8 mouse cellular contexts compared by ENCODE assay signal in the genomic region with DNA sequence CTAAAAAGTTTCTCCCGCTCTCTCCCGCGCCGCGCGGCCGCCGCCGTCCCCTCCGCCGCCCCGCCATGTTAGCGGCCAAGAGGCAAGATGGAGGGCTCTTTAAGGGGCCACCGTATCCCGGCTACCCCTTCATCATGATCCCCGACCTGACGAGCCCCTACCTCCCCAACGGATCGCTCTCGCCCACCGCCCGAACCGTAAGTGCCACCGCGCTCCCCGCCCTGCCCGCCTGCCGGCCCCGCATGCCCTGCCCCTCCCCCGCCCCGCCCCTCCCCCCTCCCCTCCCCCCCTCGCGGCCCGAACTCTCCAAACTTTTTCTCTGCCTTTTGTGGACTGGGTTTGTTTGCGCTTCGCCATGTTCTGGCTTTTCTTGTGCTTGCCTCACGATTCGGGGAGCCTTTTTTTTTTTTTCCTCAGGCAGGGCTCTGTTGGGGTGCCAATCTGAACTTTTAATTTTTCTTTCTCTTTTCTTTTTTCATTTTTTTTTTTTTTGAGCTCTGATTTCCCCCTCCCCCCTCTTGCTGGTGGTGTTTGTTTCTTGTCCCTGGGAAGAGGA. TPM values are rescaled to one million over a fixed set of nuclear protein-coding genes. Genes with fewer than 3 reads are reported as not detected.
A peak's percentile ranks its signal among the peaks of the same experiment; 100 is the strongest.
DNase-seq lines count a peak whose midpoint lies in the region; ATAC-seq and TF ChIP-seq lines count a peak whose summit lies in the region.

No protein-coding gene starts in this region.

- H3K36me3 ChIP-seq in forebrain, embryonic 12.5 days (replicated peaks): no peaks in the 10 kb centered on the region
- H3K36me3 ChIP-seq in hindbrain, embryonic 12.5 days: no peaks in the 10 kb centered on the region
- no peaks in the 10 kb centered on the region for H3K36me3 ChIP-seq in myocyte (ENCODE audit: control insufficient read depth, insufficient read depth)

- peak overlapping the region; percentile 86 for H3K9ac ChIP-seq in forebrain, embryonic 12.5 days
- H3K9ac ChIP-seq in hindbrain, embryonic 12.5 days: peak overlapping the region; percentile 89

- 0% methylated on average over 28 of the region's 38 CpGs for WGBS in forebrain, embryonic 12.5 days
- 1% methylated on average over 33 of the region's 38 CpGs for WGBS in hindbrain, embryonic 12.5 days

- peaks cover 5% of the 10 kb centered on the region; the same call in 1 of the 2 replicates for H3K27me3 ChIP-seq in forebrain, embryonic 12.5 days
- H3K27me3 ChIP-seq in hindbrain, embryonic 12.5 days: peaks cover 5% of the 10 kb centered on the region
- no peaks in the 10 kb centered on the region for H3K27me3 ChIP-seq in myocyte (ENCODE audit: control insufficient read depth, insufficient read depth, insufficient read length)

- peak; percentile 75 for TF ChIP-seq POLR2A in myocyte (IDR thresholded peaks at IDR 0.05; ENCODE audit: insufficient read length, low read depth)

- peak overlapping the region; percentile 97 for H3K27ac ChIP-seq in forebrain, embryonic 12.5 days
- peak overlapping the region; percentile 94 for H3K27ac ChIP-seq in hindbrain, embryonic 12.5 days

- peak overlapping the region; percentile 46 for H3ac ChIP-seq in myocyte (ENCODE audit: control insufficient read depth, insufficient read length)

- H3K4me3 ChIP-seq in forebrain, embryonic 12.5 days (replicated peaks): peak overlapping the region; percentile 64
- H3K4me3 ChIP-seq in hindbrain, embryonic 12.5 days: peak overlapping the region; percentile 67
- peak overlapping the region; percentile 85 for H3K4me3 ChIP-seq in myocyte

- peaks cover 66% of the 10 kb centered on the region for H3K4me1 ChIP-seq in forebrain, embryonic 12.5 days
- peaks cover 44% of the 10 kb centered on the region for H3K4me1 ChIP-seq in hindbrain, embryonic 12.5 days

- H3K9me3 ChIP-seq in forebrain, embryonic 12.5 days: no peaks in the 10 kb centered on the region
- H3K9me3 ChIP-seq in hindbrain, embryonic 12.5 days (replicated peaks): no peaks in the 10 kb centered on the region

- DNase-seq in B cell, adult 2 months: peak; percentile 53 to 61
- DNase-seq in T-cell, adult 2 months (ENCODE audit: low spot score): peak; percentile 5
- peak; percentile 53 for DNase-seq in liver
- DNase-seq in thymus, postnatal 25 days: peak; percentile 35
- DNase-seq in left cerebral cortex, adult 9 months (ENCODE audit: low spot score in 2 of 2): no peak

- peak overlapping the region; percentile 72 for H3K4me2 ChIP-seq in forebrain, embryonic 12.5 days
- peak overlapping the region; percentile 50 for H3K4me2 ChIP-seq in hindbrain, embryonic 12.5 days (replicated peaks)
- H3K4me2 ChIP-seq in myocyte (ENCODE audit: low read depth): peak overlapping the region; percentile 94

- H3K79me2 ChIP-seq in myocyte (ENCODE audit: control insufficient read depth, insufficient read depth): peaks cover 40% of the 10 kb centered on the region

- ATAC-seq in forebrain, embryonic 12.5 days (ENCODE audit: low FRiP score): peak; percentile 27
- 0 out of 2 replicates have a peak, but pooled peaks have one; percentile 9 for ATAC-seq in hindbrain, embryonic 12.5 days (ENCODE audit: low FRiP score)

TF ChIP-seq in myocyte, 11 proteins besides CTCF, POLR2A, EP300 and RAD21:
- no peak for TF ChIP-seq MAX (IDR thresholded peaks at IDR 0.05; ENCODE audit: low read depth)
- TF ChIP-seq POLR2AphosphoS2 (IDR thresholded peaks at IDR 0.05; ENCODE audit: insufficient read length, low read depth): peak; percentile 63

RNA-seq across cellular contexts. Expression of gene Tcf7l2, which starts 1.5 kb away (rescaled TPM):
- 212 and 220 TPM in 2 replicates for polyA plus RNA-seq in forebrain, embryonic 12.5 days (2016; fragmentation: Nextera tagmentation; extraction: Ambion mirVana)
- 78.0 and 81.6 TPM in 2 replicates for polyA plus RNA-seq in hindbrain, embryonic 12.5 days (2016; fragmentation: Nextera tagmentation; extraction: Ambion mirVana)
- 5.4 TPM for polyA plus RNA-seq in myocyte (2012; fragmentation: generic; extraction: Trizol)

Comparison
In these comparisons a context has a peak if more than half of its experiments do, and no peak if none do; other contexts are left out.
1. DNase-seq: peak in B cell, adult 2 months (2 of 2), T-cell, adult 2 months (single experiment), liver (single experiment) and thymus, postnatal 25 days (single experiment); none in left cerebral cortex, adult 9 months (0 of 2).
2. RNA of gene Tcf7l2, which starts 1.5 kb away (polyA plus RNA-seq): 212 to 220 TPM in forebrain, embryonic 12.5 days and 78.0 to 81.6 TPM in hindbrain, embryonic 12.5 days; 5.4 TPM in myocyte (single experiment); every median in the first group is over 10 times any median in the second.
3. Peak in every context shown above with its lines, with median percentiles within 50 percentile points of each other: H3K4me2 ChIP-seq and H3K4me3 ChIP-seq.